Mouse (Mus musculus) WW6 (cell line): ENCODE results near the gene Ralgps2.

ENCODE experiments used
- DNase-seq: peaks from one replicate; pipeline ENCODE4 v3.0.0-alpha.2; 2013; ENCODE audit warnings: low read depth, low spot score

Gene Ralgps2

DNA sequence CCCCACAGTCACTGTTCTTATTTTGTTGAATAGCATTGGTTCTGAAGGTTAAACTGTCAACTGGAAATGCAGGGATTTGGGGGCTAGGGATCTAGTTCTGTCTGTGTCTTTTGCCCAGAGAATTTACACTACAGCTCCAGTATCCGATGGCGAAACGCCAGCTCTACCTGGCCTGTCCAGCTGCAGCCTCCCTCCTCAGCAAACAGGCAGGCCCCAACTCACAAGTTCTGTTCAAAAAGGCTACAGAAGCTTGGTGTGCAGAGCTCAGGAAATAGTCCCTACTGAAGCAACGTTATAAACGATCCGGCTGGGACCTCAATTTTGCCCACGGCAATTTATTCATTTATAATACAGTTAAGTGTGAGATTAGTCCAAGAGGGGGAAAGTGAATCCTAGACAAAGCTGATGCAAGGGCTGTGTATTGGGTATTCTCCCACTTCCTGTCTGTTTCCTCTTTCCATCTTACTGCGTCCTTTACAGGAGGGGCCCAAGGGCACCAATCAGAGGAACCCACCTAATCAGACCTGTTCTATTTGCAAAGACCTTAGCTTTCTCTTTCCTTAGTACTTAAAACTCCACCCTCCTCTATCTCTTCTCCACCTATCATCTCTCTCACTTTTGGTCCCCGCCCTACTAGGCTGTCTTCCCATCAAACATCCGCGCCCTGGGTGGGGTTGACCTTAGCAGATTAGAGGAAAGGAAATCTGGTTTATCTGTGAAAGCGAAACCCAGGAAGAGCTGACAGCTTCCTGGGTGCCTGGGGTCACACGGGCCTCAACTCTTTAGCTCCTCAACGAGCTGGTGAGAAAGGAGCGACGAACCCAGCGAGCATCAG, 16.7 kb upstream of the Ralgps2 start:
- no peak for DNase-seq

DNA sequence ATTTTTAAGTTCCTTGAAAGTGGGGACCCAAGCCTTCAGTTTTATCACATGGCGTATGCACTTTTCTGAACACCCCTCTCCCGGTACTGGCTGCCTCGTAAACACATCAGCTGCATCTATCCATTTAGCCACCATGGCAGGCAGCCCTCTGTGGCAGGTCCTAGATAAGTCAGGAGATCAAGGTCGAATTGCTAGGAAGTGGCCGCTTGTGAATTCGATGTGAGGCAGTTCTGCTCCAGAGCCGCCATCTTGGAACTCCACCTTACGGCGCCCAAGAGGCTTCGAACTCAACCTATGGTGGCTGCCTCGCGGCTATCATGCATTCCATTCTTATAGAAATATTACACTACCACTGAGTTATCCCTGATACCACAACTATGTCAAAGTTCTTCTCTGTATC, 14.8 kb upstream of the Ralgps2 start:
- no peak for DNase-seq

DNA sequence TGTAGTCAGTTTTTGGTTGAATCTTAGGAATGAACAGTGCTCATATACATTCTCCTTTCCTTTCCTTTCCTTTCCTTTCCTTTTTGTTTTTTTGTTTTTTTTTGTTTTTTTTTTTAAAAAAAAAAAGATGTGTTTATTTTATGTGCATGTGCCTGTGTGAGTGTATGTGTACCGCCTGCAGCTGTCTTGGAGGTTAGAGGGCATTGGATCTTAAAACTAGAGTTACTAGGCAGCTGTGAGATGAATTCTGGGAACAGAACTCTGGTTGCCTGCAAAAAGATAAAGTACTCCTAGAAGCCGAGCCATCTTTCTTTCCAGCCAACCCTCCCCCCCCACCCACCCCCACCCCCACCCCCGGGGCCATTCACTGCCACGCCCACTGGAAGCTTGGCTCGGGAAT, 10.9 kb upstream of the Ralgps2 start:
- no peak for DNase-seq

DNA sequence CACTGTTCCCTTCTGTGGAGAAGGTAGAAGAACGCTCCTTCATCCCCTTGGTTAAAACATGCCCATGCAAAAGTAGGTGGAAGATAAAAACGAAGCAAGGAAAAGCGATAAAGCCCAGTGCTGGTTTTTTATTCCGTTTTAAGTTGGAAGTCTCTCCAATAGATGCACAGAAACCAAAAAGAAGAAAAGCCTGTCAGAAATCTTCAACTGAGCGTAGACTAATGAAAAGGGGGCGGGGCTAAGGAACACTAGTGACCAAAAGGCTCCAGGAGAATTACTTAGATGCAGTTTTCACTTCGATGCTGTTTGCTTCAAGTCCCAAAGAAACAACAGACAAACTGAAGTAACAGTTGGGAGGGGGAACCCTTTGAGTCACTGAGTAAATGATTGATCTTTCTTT, 1.2 kb upstream of the Ralgps2 start:
- DNase-seq = no peak

DNA sequence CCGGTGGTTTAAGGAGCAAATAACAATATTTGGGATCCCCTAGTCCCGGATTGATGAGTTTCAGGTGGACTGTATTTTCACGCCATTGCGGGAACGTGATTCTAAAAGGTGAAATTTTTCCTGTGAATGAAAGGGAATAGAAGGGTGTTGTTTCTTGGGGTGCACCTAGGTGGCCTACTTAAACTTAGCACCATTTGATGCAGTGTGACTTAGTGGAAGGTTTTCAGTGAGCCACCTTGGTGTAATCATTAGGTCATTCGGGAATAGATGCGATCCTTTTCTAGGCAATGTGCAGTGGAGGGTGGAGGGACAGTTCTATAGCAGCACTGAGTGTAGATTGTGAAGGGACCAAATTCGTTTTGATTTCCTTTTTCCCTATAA, 706 bp upstream of the Ralgps2 start:
- DNase-seq = no peak

- peak; percentile 77 for DNase-seq
Measured at GRCm38 (mm10) chr1:156938705-156939242, 652 bp downstream of the Ralgps2 start.

DNA sequence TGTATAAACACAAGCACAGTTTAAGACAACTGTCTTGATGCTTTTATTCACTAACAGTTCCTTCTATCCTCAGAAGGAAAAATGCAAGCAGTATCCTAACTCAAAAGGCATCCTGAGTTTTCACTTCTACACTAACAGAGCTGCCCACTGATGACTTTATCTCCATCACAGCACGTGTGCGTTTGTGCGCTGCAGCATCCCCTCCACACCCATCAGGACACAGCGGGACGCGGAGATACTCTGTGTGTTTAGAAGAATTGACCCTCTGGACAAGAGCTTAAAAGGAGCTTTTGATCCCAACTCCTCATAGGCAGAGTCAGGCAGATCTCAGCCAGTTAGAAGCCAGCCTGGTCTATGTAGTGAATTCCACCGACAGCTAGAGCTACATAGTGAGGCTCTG, 2.0 kb downstream of the Ralgps2 start:
- DNase-seq = no peak

GRCm38 (mm10) chr1:156933712-156934111, 5.7 kb downstream of the Ralgps2 start:
- no peak for DNase-seq

DNA sequence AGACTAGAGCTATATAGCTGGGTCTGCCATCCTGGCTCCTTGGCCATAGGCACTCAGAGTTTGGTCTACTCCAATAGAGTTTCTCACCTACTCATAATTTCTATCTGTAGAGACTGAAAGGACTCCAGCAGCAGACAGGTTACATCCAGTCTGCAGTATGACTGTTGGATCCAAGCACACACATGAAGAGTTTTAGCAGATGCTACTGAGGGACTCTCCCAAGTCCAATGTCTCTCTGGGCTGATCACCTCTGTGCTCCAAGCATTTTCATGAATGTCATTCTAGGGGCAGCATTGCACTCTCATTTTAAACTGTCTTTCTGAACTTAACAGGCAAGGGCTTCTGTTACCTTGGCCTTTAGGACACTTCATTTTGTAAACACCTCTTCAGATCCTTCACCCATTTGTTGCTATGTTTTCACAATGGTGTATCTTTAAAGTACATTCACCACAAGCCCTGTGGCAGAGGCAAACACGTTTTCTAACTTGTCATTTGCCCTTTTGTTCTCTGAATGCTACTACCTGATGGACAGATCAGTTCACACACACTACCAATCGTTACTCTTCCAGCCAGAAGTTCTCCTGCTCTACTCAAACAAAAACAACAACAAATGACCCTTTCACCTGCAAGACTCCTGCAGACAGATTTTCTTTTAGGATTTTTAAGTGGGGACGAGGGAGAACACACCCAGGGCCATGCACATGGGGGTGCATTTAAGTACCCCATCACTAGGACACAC, 7.2 kb downstream of the Ralgps2 start:
- DNase-seq = no peak

DNA sequence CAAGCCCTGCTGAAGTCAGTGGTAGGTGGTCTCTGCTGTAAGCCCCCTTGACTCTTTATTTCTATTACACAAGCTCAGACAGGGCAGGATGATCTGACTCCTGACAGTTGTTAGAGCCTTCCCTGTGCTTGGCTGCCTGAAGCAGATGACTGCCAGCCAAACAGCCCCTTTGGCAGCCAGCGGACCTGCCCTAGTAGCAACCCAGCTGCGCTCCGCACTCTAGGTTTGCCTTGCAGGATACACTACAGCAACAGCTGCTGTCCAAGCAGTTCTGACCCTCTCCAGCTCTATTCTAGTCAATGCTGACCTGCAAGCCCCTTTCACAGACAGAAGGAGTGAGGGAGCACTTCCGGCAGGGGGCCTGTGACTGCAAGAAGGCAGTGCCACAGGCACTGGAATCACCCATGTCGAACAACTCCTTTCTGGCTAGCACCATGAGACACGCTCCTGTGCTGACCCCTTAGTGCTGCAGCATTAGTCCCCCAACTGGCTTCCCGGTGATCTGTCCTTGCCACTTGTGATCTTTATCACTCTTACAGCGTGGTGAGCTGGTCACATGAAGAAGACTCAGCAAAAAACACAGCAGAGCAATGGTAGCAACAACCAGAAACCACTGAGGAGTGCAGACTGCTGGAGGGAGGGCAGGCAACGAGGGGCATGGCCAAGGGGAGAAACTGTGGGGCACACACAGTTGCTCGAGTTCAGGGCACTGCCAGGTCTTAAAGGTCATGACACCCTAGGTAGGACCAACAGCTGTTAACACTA, 8.1 kb downstream of the Ralgps2 start:
- no peak for DNase-seq

DNA sequence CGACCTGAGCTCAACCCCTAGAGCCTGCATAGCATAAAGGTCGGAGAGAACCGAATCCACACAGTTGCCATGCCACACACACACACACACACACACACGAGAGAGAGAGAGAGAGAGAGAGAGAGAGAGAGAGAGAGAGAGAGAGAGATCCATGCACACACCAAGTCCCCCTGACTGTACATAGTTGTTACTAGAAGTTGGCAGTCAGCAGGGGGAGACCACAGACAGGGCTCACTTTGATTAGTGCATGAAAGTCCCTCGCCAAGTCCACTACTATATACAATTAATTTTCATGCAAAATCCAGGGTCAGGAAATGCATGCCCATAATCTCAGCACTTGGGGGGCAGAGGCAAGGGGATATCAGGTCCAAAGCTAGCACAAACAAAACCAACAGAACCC, 9.2 kb downstream of the Ralgps2 start:
- DNase-seq = no peak

DNA sequence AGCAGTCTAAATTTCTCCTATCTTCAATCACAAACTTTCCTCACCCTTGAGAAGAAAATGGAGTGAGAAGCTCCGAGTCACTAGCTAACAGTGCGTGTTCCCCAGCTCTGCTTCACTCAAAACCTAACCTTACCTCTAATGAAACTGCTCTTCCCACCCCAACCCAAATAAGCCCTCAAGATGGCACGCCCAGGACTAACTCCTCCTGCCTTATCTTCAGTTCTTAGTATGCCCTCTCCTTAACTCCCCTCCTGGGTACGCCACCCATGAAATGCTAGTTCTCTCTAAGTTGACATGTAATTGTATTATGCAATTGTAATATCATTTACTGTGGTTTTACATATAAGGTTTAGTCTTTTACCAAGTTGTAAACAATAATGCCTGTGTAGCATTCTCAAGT, 11.2 kb downstream of the Ralgps2 start:
- DNase-seq = no peak

DNA sequence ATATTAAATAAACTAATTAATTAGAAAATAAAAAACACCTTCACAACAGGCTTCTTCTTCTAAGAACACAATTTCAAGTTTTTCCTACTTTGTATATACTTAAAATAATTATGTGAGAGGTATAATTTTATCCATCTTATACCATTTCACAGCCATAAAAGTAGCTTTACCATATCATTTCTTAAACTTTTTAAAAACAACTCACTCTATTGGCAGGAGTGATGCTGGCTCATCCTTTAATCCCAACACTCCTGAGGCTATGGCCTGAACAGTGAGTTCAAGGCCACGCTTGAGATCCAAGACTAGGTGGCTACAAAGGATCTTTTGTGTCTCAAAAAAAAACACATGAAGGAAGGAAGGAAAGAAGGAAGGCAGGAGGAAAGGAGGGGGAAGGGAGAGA, 15.9 kb downstream of the Ralgps2 start:
- no peak for DNase-seq

DNA sequence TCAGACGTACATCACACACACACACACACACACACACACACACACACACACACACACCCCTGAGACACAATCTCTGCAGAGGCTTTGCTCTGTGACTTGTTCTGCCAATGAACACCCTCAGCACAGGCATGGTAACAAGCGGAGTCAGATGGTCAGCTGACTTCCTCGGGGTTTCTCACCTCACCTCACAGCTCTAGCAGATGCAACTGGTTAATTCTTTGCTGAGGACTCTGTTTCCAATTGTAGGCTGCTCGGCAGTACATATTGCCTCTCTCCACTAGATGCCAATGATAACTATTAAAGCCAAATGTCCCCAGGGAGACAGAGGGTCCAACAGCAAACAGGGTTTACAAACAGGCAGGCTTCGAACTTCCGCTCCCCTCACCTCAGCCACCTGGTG, 16.5 kb downstream of the Ralgps2 start:
- DNase-seq = no peak

- DNase-seq = no peak
Measured at GRCm38 (mm10) chr1:156921290-156921994, 18.0 kb downstream of the Ralgps2 start.

GRCm38 (mm10) chr1:156917460-156917859, 22.0 kb downstream of the Ralgps2 start:
- no peak for DNase-seq

GRCm38 (mm10) chr1:156916361-156916760, 23.1 kb downstream of the Ralgps2 start:
- DNase-seq = no peak

GRCm38 (mm10) chr1:156914942-156915341, 24.5 kb downstream of the Ralgps2 start:
- DNase-seq = no peak

GRCm38 (mm10) chr1:156913190-156913589, 26.2 kb downstream of the Ralgps2 start:
- DNase-seq = no peak

DNA sequence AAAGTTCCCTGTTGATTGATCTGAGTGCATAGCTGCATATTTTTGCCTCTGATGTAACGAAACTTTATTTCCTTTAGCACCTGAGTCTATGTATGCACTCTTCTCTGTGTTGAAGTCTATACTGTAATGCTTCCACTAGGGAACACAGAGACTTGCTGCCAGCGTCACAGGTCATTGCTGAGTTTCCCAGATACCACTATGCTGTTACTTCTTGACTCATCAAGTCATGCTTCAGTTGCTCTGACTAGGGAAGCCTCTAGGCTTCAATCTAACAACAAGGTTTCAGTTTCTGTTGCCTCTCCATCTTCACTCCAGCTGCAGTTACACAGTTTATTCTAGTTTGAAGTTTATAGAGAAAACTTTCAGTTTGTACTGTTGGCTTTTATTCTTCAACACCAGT, 28.5 kb downstream of the Ralgps2 start:
- DNase-seq = no peak

DNA sequence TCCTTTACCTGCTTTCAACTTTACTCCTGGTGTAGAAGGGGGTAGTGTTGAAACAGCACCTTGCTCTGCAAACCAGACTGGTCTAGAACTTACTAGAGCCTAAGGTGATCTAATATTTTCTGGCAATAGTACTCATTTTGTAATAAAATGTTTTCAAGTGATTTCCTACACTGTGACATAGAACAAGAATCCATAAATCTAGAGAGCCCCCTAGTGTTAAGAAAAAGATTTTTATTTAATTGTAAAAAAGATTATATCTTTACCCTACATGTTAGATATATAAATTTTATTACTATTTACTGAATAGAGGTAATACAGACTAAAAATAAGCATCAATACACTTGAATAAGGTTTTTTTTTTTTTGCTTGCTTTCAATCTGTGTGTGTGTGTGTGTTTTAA, 29.6 kb downstream of the Ralgps2 start:
- no peak for DNase-seq

DNA sequence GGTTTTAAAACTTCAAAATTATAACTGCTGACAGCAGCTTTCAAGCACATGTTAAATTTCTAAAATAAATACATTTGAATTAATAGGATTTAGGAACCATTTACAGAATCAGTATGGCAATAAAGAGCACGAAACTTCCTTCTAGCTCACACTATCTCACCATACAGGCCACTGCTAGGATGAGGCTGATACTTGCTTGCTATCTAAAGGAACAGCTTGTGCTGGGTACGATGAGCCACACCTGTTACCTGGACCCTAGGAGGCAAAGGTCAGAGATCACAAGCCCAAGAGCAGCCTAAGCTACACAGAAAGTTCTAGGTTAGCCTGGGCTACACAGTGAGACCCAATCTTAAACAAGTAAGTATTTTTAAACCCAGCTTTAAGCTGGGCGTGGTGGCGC, 30.2 kb downstream of the Ralgps2 start:
- DNase-seq = no peak
